Mouse (Mus musculus) E14TG2a.4 (cell line): ENCODE results near the gene Ppfia2.

ENCODE experiments used
- H3K27me3 ChIP-seq: 2 replicates; pipeline ENCODE4 v1.6.1; 2014; ENCODE audit warnings: low read length, control low read depth; ENCODE audit not compliant: insufficient read depth
- H3K36me3 ChIP-seq: 2 replicates; pipeline ENCODE4 v1.6.1; 2014; ENCODE audit warnings: low read length, control low read depth; ENCODE audit not compliant: insufficient read depth
- H3K4me1 ChIP-seq: replicated peaks from 2 replicates; pipeline ENCODE4 v1.6.1; 2014; ENCODE audit warnings: low read depth, low read length, control low read depth
- H3K4me3 ChIP-seq: replicated peaks from 2 replicates; pipeline ENCODE4 v1.5.1; 2014; ENCODE audit warnings: mild to moderate bottlenecking, low read length
- H3K9me3 ChIP-seq: 2 replicates; pipeline ENCODE4 v1.6.1; 2014; ENCODE audit warnings: low read length, control low read depth
- CTCF ChIP-seq: conservative IDR thresholded peaks from 2 replicates; pipeline ENCODE4 v1.5.1; 2014; ENCODE audit warnings: low read length
- NANOG ChIP-seq: IDR thresholded peaks from 2 replicates; pipeline ENCODE4 v1.6.1; 2014; ENCODE audit warnings: borderline replicate concordance, low read length, mixed read lengths
- POU5F1 ChIP-seq: IDR thresholded peaks from 2 replicates; pipeline ENCODE4 v1.6.1; 2014; ENCODE audit warnings: low read length, borderline replicate concordance

Ppfia2 gene

DNA sequence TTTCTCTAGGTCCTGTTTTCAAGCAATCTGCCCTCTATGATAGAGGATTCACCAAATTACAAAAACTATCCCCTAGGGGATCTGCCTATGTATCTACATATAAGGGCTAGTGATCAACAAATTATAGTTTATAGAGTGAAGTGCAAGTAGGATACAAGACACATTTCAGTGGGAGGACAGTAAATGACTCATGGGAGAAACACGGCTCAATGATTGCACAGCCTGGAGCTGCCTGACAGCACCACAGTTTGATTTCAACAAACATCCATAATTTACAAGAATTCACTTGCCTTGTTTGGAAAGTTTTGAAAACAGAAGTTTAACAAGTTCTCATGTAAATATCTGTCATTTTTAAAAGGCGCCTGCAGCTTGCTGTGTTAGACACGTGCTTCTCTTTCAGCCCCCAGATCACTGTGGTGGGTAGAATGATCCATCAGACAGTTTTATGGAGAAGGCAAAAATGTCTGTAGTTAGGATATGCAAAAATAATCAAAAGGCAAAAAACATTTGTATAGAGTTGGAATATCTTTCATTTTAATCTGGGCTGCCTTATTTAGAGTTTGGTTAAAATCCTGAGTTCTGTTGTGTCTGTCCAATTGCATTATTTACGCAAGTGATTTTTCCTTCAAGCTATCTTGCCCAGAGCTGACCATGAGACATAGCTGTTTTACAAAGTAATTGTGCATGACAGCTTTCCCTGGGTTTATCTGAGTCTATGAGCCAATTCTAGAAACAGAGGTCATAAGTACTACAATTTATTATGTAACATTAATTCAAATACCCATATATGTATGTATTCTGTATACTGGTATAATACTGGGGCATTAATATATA lies 266.3 kb downstream of the Ppfia2 start:
- Histone ChIP-seq H3K4me3 (no peak overlapping the region), H3K36me3 (no peaks in the 10 kb centered on the region), H3K4me1 (no peaks in the 10 kb centered on the region), H3K9me3 (no peaks in the 10 kb centered on the region), H3K27me3 (no peaks in the 10 kb centered on the region)
- no peak for TF ChIP-seq POU5F1

DNA sequence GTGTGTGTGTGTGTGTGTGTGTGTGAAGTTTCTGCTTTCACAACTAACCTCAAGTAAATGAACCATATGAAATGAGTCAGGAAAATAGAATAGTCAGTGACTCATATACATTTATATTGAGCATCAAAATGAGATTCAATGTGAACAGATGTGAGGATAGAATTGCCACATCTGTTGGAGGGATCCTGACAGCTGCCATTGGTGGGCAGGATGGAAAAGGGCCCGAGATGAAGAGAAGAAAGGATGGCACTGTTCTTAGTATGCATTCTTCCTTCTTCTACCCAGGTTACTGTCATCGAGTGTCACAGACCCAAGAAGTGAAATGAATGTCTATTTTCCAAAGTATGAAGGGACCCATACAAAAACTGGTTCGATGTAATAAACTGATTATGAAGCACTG lies 268.1 kb downstream of the Ppfia2 start:
- Histone ChIP-seq H3K4me3 (no peak overlapping the region), H3K27me3 (no peaks in the 10 kb centered on the region), H3K9me3 (no peaks in the 10 kb centered on the region), H3K36me3 (no peaks in the 10 kb centered on the region), H3K4me1 (no peaks in the 10 kb centered on the region)
- TF ChIP-seq POU5F1 (no peak), NANOG (no peak), CTCF (no peak)

DNA sequence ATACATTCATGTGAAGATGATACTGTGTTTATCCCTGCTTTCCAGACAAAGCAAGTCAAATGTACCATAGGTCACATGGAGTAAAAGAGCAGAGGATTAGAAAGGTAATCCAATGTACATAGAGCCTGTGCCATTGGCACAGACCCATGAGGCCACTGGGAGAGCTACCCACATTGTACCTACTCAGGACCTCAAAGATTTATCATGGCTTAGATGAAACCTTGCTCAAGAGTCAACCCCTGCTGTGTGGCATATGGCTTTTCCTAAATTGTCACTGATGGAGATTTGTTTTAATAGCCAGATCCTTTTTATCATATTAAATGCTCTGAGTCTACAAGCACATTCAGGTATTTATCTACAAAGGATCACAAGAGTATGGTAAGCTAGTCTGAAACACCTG lies 274.8 kb downstream of the Ppfia2 start:
- H3K27me3 ChIP-seq, result no peaks in the 10 kb centered on the region
- no peaks in the 10 kb centered on the region for H3K9me3 ChIP-seq
- H3K36me3 ChIP-seq, result no peaks in the 10 kb centered on the region
- TF ChIP-seq NANOG (no peak), POU5F1 (no peak), CTCF (no peak)
- H3K4me1 ChIP-seq, result no peaks in the 10 kb centered on the region
- no peak overlapping the region for H3K4me3 ChIP-seq

DNA sequence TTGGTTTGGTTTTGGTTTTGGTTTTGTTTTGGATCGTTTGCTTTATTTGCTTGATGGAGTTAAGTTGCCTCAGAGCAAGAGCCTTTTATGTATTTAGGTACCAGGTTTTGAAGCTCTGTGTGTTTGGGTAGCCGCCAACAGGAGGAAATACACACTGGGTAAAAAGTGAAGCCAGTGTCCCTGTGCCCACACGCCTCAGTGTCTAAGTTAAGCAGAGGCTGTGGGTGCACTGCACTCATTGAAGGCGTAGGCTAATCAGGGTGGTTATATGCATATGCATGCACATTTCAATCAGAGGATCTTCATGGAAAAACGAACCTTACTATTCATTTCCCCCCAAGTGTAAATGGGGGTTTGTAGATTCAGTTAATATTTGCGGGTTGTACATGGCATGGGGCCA lies 290.9 kb downstream of the Ppfia2 start:
- no peak for TF ChIP-seq CTCF
- no peak for TF ChIP-seq POU5F1
- TF ChIP-seq NANOG, result no peak
- no peaks in the 10 kb centered on the region for H3K4me1 ChIP-seq
- H3K9me3 ChIP-seq, result no peaks in the 10 kb centered on the region
- no peak overlapping the region for H3K4me3 ChIP-seq
- no peaks in the 10 kb centered on the region for H3K36me3 ChIP-seq
- no peaks in the 10 kb centered on the region for H3K27me3 ChIP-seq

DNA sequence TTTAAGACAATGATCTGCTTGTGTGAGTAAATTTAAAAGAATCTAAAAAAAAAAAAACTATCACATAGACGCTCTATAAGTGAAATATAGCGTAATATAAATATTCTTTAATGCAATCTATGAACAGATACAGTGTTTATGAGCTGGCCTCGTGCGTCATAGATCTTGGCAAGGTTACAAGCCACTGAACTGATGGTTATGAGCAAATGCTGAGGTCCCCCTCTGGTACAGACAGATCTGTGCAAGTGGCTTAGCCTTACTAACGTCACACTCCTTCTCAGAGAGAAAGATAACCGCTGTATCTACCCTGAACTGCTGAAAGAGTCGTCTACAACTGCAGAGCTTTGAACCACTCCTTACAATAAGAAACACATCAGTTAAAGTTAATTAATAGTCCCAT lies 293.6 kb downstream of the Ppfia2 start:
- H3K27me3 ChIP-seq, result no peaks in the 10 kb centered on the region
- H3K9me3 ChIP-seq, result no peaks in the 10 kb centered on the region
- H3K4me3 ChIP-seq, result no peak overlapping the region
- H3K4me1 ChIP-seq, result no peaks in the 10 kb centered on the region
- TF ChIP-seq NANOG (no peak), CTCF (no peak), POU5F1 (no peak)
- H3K36me3 ChIP-seq, result no peaks in the 10 kb centered on the region

DNA sequence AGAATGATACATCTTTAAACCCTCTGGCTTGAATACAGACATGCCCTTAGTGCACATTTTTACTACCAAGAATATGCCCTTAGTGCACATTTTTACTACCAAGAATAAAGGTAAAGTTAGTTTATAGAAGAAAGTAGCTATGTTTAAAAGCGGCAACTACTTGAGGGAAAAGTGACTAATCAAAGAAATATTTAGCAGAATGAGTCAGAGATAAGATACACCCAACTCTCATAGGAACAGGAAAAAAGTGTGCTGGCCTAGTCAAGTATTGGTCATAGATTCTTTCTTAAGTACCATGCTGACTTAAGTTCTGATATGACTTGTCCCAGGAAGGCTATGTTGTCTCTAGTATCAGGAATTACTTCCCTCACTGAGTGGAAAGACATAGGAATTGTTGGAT lies 305.4 kb downstream of the Ppfia2 start:
- TF ChIP-seq POU5F1 (no peak), CTCF (no peak), NANOG (no peak)
- Histone ChIP-seq H3K4me3 (no peak overlapping the region), H3K36me3 (no peaks in the 10 kb centered on the region), H3K4me1 (no peaks in the 10 kb centered on the region), H3K9me3 (no peaks in the 10 kb centered on the region), H3K27me3 (no peaks in the 10 kb centered on the region)

DNA sequence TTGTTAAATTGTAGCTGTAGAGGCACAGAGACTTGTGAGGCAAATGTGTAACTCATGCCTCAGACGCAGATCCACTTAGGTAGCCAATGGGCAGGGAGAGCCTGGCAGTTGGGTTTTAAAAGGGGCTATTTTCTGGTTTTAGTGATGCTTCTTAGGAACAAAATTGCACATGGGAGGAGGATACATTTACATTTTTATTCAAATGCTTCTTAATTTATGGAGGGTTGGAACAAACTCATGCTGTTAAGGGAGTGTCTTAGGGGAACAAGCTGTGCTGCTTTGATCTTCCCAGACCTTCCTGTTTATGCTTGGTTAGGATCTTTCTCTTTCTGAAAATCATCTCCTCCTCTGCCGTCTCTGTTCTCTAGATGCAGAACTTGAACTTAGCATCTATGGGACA lies 345.3 kb downstream of the Ppfia2 start:
- Histone ChIP-seq H3K27me3 (no peaks in the 10 kb centered on the region), H3K4me1 (no peaks in the 10 kb centered on the region), H3K9me3 (no peaks in the 10 kb centered on the region), H3K36me3 (no peaks in the 10 kb centered on the region), H3K4me3 (no peak overlapping the region)
- TF ChIP-seq POU5F1, result no peak
- TF ChIP-seq CTCF, result no peak
- no peak for TF ChIP-seq NANOG

DNA sequence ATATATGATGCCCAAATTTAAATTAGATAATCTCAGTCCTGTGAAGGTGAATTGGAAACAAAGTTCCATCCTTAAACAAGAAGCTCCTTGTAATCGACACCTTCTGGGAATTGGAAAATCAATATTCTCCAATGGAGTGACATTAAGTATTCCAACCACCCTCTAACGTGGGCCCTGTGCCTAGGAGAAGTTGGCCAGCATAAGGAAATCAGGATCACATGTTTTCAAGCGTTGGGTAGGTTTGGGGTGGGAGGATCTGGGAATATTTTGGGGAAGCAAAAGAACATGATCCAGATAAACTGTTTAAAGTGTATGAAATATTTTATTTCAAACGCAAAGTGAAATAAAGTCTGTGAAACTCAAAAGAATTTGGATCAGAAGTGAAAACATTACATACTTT lies 348.2 kb downstream of the Ppfia2 start:
- TF ChIP-seq POU5F1 (no peak), CTCF (no peak), NANOG (no peak)
- no peaks in the 10 kb centered on the region for H3K9me3 ChIP-seq

DNA sequence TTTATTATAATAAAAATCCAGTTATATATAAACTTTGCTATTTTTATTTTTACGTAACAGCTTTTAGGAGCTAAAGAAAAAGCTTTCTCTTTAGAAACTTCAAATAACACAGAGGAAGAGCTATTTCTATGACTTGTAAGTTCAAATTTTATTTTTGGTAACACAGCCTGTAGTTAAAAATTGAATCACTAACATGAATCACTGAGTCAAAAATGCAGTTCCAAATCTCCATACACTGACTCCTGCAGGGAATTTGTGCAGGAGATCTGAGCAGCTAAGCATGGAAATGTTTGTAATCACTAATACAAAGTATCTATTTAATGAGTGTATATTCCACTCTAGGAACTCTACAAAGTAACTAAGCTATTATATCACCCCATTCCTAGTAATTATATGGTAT lies 354.1 kb downstream of the Ppfia2 start:
- Histone ChIP-seq H3K36me3 (no peaks in the 10 kb centered on the region), H3K9me3 (no peaks in the 10 kb centered on the region), H3K4me1 (no peaks in the 10 kb centered on the region), H3K4me3 (no peak overlapping the region), H3K27me3 (no peaks in the 10 kb centered on the region)
- TF ChIP-seq NANOG (no peak), POU5F1 (no peak), CTCF (no peak)

More for the DNA sequence above, 348.2 kb downstream of the Ppfia2 start:
- H3K27me3 ChIP-seq, result no peaks in the 10 kb centered on the region
- H3K4me3 ChIP-seq, result no peak overlapping the region
- no peaks in the 10 kb centered on the region for H3K4me1 ChIP-seq
- H3K36me3 ChIP-seq, result no peaks in the 10 kb centered on the region
